Mouse (Mus musculus) neutrophil, adult 59 days (primary cell): Measurements from ENCODE around the gene Tsen34. TPM values are rescaled to one million over a fixed set of nuclear protein-coding genes. Genes with fewer than 3 reads are reported as not detected.

Experiments
- total RNA-seq, 2 experiments: library from RNA; stranded (reverse); gene quantifications; 1 replicate in 1 of 2; 2 replicates in 1 of 2; pipeline ENCODE4 v1.2.4; 2023

The Tsen34 gene
- total RNA-seq = 10 to 100 TPM; 42.1 to 45.6 TPM

GRCm38 (mm10) chr7:3692382-3692986 lies at the start of gene Tsen34:
Gene Tsen34, plus strand, starts transcription at chr7:3692863.

DNA sequence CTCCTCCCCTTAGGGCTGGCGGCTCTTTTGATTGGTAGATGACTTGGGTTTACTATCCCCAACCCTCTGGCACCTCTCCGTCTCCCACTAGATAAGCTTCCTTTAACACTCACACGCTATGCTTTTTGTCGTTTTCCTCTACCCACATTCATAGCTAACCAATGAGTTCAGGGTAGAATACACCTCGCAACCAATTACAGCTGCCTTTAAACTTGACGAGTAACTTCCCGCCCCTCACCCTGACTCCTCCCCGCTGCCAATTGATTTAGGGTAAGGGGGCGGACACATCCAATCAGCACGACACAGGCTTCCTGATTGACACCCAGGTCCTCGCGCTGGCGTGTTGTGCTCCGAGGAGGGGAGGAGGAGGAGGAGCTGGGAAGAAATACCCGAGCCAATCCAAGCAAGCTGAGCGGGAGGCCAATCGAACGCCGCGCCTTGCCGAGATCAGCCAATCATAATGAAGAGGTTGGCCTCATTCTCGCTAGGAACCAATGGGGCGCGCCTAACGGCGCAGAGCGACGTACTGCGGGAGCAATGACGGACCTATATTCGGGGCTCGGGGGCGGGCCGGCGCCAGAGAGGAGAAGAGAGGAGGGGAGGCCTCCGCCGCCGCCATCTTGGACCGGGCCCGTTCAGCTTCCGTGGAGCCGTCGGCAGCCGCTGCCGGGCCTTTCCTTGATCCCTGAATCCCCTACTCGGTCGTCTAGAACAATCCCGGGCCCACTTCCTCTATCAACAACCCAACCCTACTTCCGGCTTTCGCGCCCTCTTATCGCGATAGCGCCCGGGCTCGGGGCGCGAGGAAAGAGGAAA lies 47.8 kb upstream of the Tsen34 start, which contains the start of gene Cnot3:
Cnot3 (plus strand) TSS at position 597 of the 816 bp plus-strand sequence.

DNA sequence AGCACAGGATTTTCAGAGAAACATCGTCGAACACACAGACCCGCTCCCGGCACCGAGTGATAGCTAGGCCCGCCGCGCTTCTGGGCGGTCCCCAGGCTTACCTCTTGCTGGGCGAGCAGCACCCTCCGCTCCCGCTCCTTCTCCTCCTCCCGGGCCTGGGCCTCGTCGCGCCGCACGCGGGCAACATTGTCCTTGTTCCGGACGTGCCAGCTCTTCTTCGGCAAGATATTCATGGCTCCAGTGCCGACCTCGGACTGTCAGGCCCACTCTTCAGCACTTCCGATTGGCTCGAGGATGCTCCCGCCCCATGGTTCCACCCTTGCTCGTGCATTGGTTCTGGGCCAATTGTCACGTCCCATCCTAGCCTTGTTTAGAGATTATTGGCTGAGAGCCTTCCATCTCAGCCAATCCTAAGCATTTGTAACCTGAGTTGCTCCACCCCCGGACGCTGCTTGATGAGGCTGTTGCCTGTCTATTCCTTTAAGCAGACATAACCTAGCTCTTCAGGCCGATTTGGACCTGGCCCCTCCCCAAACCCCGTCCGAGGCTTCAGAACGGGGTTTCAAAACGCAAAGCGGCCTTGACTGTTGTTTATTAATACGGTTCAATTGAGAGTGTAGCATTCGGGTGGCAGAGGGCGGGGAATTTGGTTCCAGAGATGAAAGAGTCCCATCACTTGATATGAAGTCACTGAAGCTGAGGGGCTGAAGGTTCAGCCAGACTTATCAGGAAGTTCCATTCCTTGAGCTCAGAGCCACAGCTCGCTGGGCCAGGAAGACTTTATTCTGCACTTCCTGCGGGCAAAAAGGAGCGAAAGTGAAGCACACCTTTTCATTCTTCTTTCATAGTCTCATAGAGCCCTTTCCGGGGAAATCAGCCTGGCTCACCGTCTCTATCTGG lies 27.2 kb upstream of the Tsen34 start, which contains the start of gene Leng1:
Leng1 (minus strand) TSS at position 626 of the 900 bp plus-strand sequence.

DNA sequence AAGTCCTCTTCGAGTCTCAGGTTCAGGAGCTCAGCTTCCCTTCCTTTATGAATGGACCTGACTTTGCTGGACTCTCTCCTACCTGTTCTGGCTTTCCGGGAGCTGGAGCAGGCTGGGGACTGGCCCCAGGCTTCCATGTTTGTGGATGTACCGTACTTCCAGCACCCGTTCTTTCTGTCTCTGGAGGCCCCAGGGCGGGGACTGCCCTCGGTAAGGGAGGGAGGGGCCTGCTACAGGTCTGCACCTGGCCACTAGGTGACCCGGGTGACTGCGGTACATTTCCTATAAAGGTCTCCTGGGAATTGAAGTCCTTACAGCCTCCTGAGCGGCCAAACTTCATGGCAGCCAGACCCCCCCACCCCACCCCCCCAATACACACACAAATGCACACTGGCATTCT lies 15.3 kb upstream of the Tsen34 start, which contains the start of gene Tmc4:
Tmc4 (minus strand) TSS at position 212 of the 400 bp plus-strand sequence.

GRCm38 (mm10) chr7:3692987-3693808 lies 535 bp downstream of the Tsen34 start, which contains the start of gene Mboat7:
Gene Mboat7, minus strand, starts transcription at chr7:3693523.

DNA sequence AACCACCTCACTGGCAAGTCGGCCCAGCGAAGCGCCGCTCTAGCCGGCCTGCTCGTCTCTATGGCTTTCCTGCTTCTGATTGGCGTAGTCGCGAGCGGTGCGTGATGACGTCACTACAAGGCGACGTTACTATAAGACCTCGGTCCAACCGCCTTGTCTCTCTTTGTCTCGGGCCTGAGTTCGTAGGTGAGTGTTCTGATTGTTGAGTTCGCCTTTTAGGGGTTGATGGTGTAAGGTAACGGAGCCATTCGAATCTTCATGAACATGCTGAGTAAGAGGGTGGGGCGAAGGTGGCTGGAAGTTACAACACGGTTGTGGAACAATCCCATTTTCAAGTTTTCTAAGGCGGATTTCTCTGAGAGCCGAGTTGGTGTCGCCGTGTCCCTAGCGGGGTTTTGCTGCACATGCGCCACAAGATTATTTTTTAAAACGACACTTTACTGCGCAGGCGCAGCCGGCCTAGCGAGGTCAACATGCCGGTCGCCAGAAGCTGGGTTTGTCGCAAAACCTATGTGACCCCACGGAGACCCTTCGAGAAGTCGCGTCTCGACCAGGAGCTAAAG lies 11.3 kb downstream of the Tsen34 start, which contains the start of gene Rps9:
Rps9 (plus strand) TSS at position 115 of the 563 bp plus-strand sequence.

DNA sequence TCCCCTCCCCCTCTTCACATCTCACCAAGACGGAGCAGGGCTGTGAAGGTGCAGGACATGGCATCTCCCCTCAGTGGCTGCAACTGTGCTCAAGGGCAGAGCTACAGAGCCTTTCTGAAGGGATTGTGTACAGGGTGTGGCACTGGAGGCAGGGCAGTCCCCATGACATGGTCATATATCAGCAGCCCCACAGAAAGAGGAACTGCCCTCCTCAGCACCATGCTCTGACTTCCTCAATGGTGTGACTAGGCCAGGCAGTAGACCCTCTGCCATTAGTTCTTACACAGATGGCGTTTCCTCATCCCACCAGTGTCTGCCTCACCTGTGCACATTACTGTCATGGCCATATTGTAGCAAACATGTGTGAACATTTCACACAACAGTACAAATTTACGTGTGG lies 27.6 kb downstream of the Tsen34 start, which contains the start of gene Pirb:
Pirb (minus strand) TSS at position 124 of the 400 bp plus-strand sequence.

Other genes with a start within 250 kb of the Tsen34 start
- gene Tarm1, start 190.2 kb upstream of the Tsen34 start, total RNA-seq = 10 to 100 TPM; 46.9 to 62.3 TPM
- not detected for gene Oscar, start 76.7 kb upstream of the Tsen34 start, total RNA-seq
- gene Ndufa3, start 75.5 kb upstream of the Tsen34 start, total RNA-seq = 100 to 1,000 TPM; 323 to 351 TPM
- 10 to 100 TPM; 18.4 to 22.2 TPM for gene Tfpt, start 62.9 kb upstream of the Tsen34 start, total RNA-seq
- gene Prpf31, start 62.9 kb upstream of the Tsen34 start, total RNA-seq = 10 to 100 TPM; 25.9 to 35.3 TPM
- gene Cnot3, start 47.6 kb upstream of the Tsen34 start, total RNA-seq = 10 to 100 TPM; 81.0 to 91.7 TPM
- 1 to 10 TPM; 6.3 to 6.8 TPM for gene Leng1, start 27.0 kb upstream of the Tsen34 start, total RNA-seq
- 10 to 100 TPM; 19.5 to 25.0 TPM for gene Tmc4, start 15.3 kb upstream of the Tsen34 start, total RNA-seq
- gene Mboat7, start 660 bp downstream of the Tsen34 start, total RNA-seq = 100 to 1,000 TPM; 173 to 189 TPM
- gene Rps9, start 11.1 kb downstream of the Tsen34 start, total RNA-seq = 1,000 to 10,000 TPM; 1,095 to 1,164 TPM
- gene Pirb, start 27.5 kb downstream of the Tsen34 start, total RNA-seq = 100 to 1,000 TPM; 315 to 328 TPM
- 10 to 100 TPM; 81.5 to 86.2 TPM for gene Gm15448, start 132.8 kb downstream of the Tsen34 start, total RNA-seq
- 10 to 100 TPM; 80.0 to 81.8 TPM for gene Pira2, start 152.2 kb downstream of the Tsen34 start, total RNA-seq
- 100 to 1,000 TPM; 129 to 133 TPM for gene Gm14548, start 205.3 kb downstream of the Tsen34 start, total RNA-seq
- 100 to 1,000 TPM; 117 to 121 TPM for gene Lilra6, start 222.6 kb downstream of the Tsen34 start, total RNA-seq